Mouse (Mus musculus) MEL-GATA-1-ER (cell line): ENCODE results near the gene Uhrf1.

Experiments
- DNase-seq: peaks from one replicate; pipeline ENCODE4 v3.0.0-alpha.2; 2012; ENCODE audit warnings: low read depth; ENCODE audit errors: extremely low read depth

The Uhrf1 gene

DNA sequence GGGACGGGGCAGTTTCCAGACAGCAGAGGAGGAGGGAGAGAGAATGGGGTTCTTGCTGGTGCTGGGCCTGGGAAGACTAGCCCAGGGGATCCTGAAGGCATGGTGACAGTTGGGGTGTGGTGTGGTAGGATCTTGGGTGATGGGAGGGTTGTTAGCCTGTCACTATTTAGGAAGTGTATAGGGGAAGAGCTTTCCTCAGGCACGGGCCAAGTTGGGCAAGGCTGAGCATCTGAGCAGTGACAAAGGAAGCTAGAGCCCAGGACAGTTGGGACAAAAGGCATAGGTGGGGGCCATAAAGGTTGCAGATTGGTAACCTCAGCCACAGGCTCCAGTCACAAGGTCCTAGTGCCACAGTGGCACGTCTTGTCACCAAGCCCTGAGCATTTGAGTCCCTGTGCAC is 40.3 kb downstream of the Uhrf1 start:
- no peak for DNase-seq

DNA sequence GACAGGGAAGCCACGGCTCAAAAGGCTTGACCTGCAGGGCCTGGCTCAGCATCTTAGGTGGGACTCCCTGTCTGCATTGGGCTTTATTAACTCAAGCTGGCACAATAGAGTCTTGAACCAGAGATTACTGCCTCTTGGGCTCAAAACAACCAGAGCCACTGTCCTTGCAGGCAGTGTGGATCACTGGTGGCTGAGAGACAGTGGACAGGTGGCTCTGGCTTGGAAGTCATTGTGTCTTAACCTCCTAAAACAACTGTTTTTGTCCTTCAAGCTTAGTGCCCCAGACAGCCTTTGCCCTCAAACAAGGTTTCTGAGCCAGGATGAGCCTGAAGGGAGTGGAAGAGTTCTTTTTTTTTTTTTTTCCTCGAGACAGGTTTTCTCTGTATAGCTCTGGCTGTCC is 42.2 kb downstream of the Uhrf1 start:
- no peak for DNase-seq

DNA sequence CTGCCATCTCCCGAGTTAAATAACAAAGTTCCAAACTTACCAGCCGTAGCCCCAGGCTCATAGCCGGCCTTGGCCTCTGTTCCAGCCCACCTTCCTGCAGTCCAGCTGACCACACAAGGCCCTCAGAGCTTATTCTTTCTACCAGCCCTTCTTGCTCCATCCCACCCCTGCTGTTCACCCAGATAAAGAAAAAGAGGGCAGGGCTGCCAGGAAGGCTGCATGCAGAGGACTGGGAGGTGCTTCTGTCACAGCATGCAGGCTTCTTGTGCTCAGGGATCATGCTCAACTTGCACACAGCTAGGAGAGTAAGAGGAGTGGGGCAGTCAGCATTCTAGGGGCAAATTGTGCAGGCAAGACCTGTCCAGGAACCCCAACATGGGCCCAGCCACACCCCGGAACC is 45.0 kb downstream of the Uhrf1 start:
- no peak for DNase-seq

DNA sequence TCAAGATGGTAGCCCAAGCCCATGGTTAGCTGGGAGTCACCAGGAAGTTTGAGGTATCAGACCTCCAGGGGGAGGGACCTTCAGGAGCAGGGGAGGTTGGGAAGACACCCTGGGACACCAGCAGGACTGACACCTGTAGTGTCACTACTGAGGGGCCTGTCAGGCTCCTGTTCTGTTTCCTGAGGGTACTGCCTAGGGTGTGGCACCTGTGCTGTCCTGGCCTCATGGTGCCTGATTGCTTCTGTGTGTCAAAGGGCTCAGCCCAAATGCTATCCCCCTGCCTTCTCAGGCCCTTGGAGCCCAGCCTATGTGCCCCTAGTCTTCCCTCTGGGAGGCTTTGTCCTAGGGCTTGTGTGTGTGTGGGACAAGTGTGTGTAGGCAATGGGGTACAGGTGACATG is 45.5 kb downstream of the Uhrf1 start:
- no peak for DNase-seq

DNA sequence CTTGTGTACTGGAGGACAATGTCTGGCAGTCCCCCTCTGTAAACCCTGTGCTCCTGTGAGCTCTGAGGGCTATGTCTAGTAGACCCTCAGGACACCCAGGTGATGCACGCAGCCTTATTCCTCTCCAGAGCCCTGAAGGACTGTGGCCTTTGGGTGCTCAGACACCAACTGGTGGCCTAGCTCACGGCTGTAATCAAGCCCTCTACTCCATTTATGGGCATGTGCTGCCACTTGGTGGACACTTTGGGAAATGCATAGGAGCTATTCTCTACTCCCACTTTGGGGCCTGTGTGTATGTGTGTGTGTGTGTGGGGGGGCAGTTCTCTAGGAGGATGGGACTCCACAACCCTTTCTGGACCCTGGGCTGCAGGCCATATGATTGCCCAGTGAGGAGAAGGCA is 47.6 kb downstream of the Uhrf1 start:
- DNase-seq = peak; percentile 39

DNA sequence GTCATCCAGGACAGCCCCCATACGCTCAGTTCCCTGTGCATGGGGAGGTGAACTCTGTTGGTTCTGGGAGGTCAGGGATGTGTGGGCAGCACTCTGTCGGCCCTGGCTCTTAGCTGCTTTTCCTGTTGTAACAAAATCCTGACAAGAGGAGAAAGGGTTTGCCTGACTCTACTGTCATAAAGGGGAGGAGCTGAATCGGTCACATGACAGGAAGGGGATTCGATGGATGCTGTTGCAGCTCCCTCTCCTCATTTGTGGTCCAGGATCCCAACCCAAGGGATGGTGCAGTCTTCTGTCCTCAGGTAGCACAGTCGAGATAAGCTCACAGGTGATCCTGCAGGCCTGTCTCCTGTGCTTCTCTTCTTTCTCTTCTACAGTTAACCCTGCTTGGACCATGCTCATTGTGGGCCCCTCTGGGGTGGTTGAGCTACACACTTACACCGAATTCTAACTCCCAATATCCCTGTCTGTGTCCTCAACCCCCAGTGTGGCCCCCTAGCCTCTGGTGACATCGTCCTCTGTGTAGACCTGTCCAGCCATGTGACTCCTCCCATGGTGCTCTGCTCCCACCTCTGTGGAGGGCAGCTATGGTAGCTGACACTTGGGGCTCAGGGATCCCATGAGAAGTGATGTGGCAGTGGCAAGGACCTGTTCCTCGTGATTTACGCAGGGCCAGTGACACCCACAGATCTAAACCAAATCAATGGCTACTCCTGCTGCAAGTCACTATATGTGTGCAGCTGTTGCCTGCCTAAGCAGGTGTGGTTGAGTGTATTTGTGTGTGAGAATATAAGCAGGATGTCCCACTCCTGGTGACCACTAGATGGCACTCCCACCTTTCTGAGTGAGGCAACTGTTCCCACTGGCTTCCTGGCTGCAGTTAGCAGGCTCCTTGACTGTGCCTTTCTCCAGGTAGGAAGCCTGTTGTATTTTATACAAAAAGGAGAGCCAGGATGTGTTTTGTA is 54.1 kb downstream of the Uhrf1 start:
- DNase-seq = peak; percentile 40

DNA sequence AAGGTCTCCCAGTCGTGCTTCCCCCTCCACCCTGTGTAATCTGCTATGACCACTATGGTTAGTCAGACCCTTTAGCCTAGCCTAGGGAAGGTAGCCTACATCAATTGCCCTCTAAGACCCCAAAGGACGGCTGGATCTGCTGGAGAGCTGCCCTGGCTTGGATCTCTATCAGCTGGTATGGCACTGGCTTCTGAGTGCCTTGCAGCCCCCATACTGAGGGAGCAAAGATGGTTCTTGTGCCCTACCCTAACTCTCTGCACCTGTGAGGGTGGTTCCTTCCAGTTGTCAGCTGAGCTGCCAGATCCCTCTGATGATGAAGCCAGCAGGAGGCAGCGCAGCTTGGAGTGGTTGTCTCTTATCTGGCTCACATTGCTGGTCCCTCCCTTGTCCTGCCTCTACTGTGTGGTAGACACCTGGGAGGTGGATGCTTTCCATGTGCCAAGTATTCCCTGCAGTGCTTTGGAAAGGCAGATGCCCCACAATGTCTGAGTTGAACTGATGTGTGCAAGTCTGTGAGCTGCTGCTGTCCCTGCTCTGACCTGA is 56.1 kb downstream of the Uhrf1 start:
- no peak for DNase-seq

DNA sequence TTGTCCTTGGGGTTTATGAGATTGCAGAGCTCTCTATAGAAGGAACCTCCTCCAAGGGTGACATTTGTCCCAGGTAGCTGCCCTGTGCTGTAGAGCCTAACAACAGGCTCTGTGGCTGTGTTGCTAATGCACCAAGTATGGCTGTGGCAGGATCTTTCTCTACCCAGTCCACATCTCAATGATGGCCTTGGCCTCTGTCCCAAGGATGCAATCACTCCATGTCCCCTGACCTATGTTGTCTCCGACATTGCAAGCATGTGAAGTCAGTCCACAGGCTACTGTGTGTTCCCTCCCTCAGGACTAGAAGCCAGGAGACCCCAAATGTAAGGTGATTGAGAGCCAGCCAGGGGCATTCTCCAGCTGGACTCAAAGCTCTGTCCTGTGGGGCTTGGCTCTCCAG is 56.7 kb downstream of the Uhrf1 start:
- no peak for DNase-seq

DNA sequence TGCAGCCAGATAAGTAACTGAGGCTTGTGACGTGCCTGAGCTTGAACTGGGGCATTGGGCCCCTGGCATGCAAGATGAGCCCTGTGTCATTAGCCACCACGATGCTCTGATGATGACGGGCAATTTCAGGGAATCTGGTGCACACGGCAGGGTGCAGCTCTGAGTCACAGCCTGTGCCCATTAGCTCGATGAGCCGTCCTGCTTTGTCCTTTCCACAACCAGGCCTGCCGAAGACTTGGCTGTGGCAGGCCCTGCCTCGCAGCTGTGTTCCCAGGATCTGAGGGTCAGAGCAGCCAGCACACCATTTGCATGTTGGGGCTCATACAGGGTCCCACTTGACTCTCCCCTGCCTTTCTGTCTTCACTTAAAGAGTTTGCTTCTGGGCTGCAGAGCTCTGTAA is 57.3 kb downstream of the Uhrf1 start:
- DNase-seq = no peak

DNA sequence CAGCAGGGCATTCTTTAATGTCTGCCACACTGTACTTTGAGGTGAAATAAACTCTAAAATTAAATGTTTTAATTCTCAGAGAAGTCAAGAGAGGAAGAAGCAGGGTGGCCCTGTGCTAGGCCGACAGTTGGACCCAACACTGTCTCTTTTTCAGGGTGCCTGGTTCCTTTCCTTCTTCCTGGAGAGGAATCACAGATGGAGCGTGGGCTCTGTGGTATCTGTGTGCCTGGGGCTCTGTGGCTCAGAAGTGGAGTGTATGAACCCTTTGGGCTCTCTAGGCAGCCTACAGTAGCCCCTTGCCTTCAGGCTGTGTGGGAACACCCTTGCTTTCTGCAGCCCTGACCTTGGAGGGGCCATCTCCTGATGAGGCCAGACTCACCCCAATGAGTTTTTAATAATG is 58.4 kb downstream of the Uhrf1 start:
- no peak for DNase-seq

DNA sequence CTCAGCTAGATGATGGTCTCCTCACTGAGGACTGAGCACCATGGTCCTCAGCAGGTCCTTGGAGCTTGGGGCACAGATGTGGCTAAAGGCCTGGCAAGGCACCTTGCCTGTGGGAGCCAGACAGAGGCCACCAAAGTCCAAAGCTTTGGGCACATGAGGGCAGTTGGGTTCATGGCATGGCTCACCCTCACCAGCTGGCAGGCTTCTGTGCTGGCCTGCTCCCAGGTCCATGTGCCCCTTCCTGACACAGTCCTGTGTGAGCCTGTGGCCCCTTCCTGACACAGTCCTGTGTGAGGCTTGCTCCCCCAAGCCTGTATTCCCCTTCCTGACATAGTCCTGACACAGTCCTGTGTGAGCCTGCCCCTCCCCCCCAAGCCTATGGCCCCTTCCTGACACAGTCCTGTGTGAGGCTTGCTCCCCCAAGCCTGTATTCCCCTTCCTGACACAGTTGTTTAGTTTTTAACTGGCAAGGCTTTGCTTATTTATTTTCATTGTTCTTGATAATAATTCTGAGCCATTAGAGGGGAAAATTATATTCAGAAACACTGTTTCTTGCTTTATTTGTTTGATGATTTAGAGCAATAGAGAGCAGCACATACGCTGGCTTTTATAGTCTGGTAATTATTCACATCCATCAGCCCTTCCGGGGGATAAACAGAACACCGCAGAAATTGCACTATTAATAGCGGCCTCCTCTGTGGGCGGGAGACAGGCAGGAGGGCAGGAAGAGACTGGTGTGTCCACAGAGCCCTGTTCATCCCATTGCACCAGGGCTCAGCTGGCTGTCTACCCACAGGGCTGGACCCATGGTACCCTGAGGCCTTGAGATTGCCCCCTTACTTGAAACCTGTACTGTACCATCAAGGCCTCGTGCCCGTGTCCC is 62.9 kb downstream of the Uhrf1 start:
- no peak for DNase-seq

DNA sequence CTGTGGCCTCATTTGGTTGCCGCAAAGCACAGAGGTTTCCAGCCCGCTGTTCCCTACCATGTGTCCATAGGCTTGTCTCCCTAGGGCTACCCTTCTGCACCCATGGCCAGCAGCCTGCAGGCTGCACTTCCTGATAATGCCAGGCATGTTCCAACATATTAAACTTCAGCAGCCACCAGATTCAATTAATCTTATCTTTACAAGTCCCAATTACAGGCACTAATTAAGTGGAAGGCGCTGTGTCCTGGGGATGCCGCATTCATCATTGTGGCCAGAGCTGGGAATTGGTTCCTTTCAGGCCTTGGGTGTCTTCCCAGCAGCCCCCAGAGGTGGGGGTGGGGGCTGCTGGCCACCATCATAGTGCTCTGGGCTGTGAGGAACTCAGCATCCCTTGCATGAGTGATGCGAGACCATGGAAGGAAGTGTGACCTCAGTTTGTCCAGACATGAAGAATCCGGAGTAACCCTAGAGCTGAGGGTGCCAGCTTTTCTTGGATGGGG is 65.2 kb downstream of the Uhrf1 start:
- DNase-seq = no peak

DNA sequence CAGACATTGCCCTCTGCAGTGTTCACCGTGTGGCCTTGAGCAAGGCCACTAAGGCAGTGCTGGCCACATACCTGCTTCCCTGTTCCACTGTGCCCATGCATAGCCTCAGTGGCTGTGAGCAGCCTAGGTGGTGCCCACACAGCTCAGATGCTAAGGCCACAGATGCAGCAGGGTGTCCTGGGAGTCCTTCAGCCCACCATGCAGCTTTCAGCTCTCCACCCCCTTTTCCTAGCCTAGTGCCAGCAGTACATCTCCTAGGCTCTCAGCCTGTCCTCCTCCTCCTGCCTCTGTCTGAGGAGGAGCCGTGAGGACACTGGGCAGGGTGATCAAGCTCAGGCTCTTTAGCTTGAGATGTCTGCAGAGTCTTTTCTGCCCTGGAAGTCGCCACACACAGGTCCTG is 67.0 kb downstream of the Uhrf1 start:
- no peak for DNase-seq

DNA sequence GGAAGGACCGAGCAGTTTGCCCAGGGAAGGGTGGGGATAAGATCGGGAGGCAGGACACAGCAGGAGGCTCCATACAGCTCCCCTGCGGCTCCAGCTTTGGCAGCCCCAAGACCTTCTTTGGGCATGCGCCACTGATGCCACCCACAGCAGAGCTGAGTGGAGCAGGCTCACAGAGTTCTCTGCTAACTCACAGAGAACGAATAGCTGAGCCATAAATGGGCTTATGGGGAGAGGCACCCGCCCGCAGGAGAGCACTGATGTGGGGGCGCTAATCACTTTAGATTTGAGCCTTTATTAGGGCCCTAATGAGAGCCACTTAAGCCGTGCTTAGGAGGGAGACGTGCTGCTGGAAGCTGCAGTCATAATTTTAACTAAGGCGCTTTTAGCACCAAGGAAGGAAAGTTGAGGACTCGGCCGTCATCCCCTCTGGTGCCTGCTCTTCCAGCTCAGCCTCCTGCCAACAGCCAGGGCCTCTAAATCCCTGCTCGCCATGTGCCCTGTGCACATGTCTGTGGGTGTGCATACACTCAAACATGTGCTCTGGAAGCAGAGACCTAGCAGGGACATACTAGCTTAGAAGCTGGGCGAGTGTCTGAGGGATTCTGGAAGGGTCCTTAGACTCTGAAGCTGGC is 68.0 kb downstream of the Uhrf1 start:
- no peak for DNase-seq

DNA sequence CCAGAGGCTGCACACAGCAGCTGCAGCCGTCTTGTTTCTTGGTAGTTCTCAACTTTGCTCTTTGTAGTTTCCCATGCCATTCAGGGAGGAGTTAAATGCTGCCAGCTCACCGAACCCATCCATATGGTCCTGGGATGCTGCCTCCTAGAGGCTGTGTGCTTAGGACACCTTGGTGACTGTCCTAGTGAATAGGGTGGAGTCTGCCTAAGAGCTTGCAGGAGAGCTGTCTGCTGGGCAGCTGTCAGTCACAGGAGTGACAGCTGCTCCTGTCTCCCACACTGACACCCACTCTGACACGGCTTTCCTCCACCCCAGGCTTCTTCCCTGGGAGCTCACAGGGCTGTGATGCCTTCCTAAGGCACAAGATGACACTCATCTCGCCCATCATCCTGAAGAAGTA is 69.0 kb downstream of the Uhrf1 start:
- no peak for DNase-seq
